Mouse (Mus musculus) lung, adult 2 months (tissue): ENCODE measurements at regions not wholly inside any gene's neighbourhood (a gene's known extent, or its start where the extent isn't known, plus 50 kb on each side); places are given as distances from the start of the nearest gene placed in this dataset.

Source experiments
- CTCF ChIP-seq: fragments of 200-500 bp; IDR thresholded peaks from 2 replicates; pipeline ENCODE4 v1.5.1; 2011; ENCODE audit warnings: mild to moderate bottlenecking, low read length, control low read depth; ENCODE audit not compliant: insufficient read depth
- POLR2A ChIP-seq: fragments of 200-500 bp; IDR thresholded peaks from 2 replicates; pipeline ENCODE4 v1.6.1; 2011; ENCODE audit warnings: low read depth, mild to moderate bottlenecking, control low read depth, low read length, borderline replicate concordance; ENCODE audit errors: extremely low read depth

GRCm38 (mm10) chr15:56451881-56452280 lies 1025.5 kb downstream of the Slc22a22 start:
- TF ChIP-seq CTCF (no peak), POLR2A (no peak)
